Mouse (Mus musculus) embryonic facial prominence, embryonic 10.5 days (tissue): ENCODE measurements around the gene Sostdc1. TPM values are rescaled to one million over a fixed set of nuclear protein-coding genes. Genes with fewer than 3 reads are reported as not detected.
A peak's percentile ranks its signal among the peaks of the same experiment; 100 is the strongest.

Experiments used
- DNase-seq: peaks from one replicate; pipeline ENCODE4 v3.0.0-alpha.2; 2017; ENCODE audit warnings: low spot score
- H3K27ac ChIP-seq: fragments of 300-500 bp; sonication (generic); replicated peaks from 2 replicates; pipeline ENCODE4 v1.5.1; 2016; ENCODE audit warnings: mild to moderate bottlenecking
- H3K27me3 ChIP-seq: fragments of 300-500 bp; sonication (generic); replicated peaks from 2 replicates; pipeline ENCODE4 v1.6.1; 2016; ENCODE audit warnings: low read depth, mild to moderate bottlenecking; ENCODE audit not compliant: poor library complexity, severe bottlenecking
- H3K36me3 ChIP-seq: fragments of 300-500 bp; sonication (generic); replicated peaks from 2 replicates; pipeline ENCODE4 v1.6.1; 2016; ENCODE audit warnings: mild to moderate bottlenecking, moderate library complexity
- H3K4me1 ChIP-seq: fragments of 300-500 bp; sonication (generic); 2 replicates; pipeline ENCODE4 v1.6.1; 2016
- H3K4me3 ChIP-seq: fragments of 300-500 bp; sonication (generic); 2 replicates; pipeline ENCODE4 v1.5.1; 2016; ENCODE audit warnings: mild to moderate bottlenecking, moderate library complexity
- H3K9me3 ChIP-seq: fragments of 300-500 bp; sonication (generic); 2 replicates; pipeline ENCODE4 v1.6.1; 2016; ENCODE audit warnings: mild to moderate bottlenecking
- WGBS: fragments of 180-500 bp; shearing (Covaris S2); methylation state at CpG from one replicate; pipeline ENCODE4 v1.1.7; 2016; 5-methylcytosine and 5-hydroxymethylcytosine counted together
- polyA plus RNA-seq: library from polyadenylated mRNA; unstranded; fragments of >200 nt; fragmentation: Nextera tagmentation; extraction: Ambion mirVana; gene quantifications from 2 replicates; pipeline ENCODE4 v1.2.1, GENCODE M21; 2016

Sostdc1 gene
- polyA plus RNA-seq, 1 experiment from 2014 or later = 23.7 TPM

- Histone ChIP-seq H3K9me3 (no peaks in the 10 kb centered on the region), H3K4me3 (peak overlapping the region; percentile 64; the same call in 1 of the 2 replicates), H3K27ac (0 out of 2 replicates have a peak overlapping the region, but pooled peaks have one; percentile 1), H3K36me3 (no peaks in the 10 kb centered on the region), H3K4me1 (peaks cover 46% of the 10 kb centered on the region), H3K27me3 (no peaks in the 10 kb centered on the region; the same call in 1 of the 2 replicates)
- DNase-seq = no peak
- 82% methylated on average over 3 of the region's 3 CpGs for whole genome bisulfite sequencing
These were observed 2.1 kb downstream of the Sostdc1 start for GRCm38 (mm10) chr12:36316056-36316455.

GRCm38 (mm10) chr12:36317036-36317819 lies 3.3 kb downstream of the Sostdc1 start:
- Histone ChIP-seq H3K4me1 (peaks cover 46% of the 10 kb centered on the region), H3K9me3 (no peaks in the 10 kb centered on the region), H3K27ac (peak overlapping the region; percentile 87), H3K36me3 (no peaks in the 10 kb centered on the region), H3K27me3 (no peaks in the 10 kb centered on the region; the same call in 1 of the 2 replicates), H3K4me3 (peak overlapping the region; percentile 64)
- WGBS = 3% methylated on average over 30 of the region's 30 CpGs
- peak; percentile 76 for DNase-seq

GRCm38 (mm10) chr12:36317820-36318135 lies 3.8 kb downstream of the Sostdc1 start:
- no peak for DNase-seq
- Histone ChIP-seq H3K4me3 (peak overlapping the region; percentile 64), H3K36me3 (no peaks in the 10 kb centered on the region), H3K9me3 (no peaks in the 10 kb centered on the region), H3K27ac (no peak overlapping the region; the same call in 1 of the 2 replicates), H3K27me3 (no peaks in the 10 kb centered on the region; the same call in 1 of the 2 replicates), H3K4me1 (peaks cover 43% of the 10 kb centered on the region)
- WGBS = 17% methylated on average over 3 of the region's 3 CpGs

GRCm38 (mm10) chr12:36326101-36326521 lies 12.2 kb downstream of the Sostdc1 start:
- WGBS = 90% methylated on average over 4 of the region's 4 CpGs
- Histone ChIP-seq H3K4me3 (no peak overlapping the region), H3K27ac (no peak overlapping the region), H3K36me3 (no peaks in the 10 kb centered on the region), H3K9me3 (no peaks in the 10 kb centered on the region), H3K27me3 (no peaks in the 10 kb centered on the region), H3K4me1 (no peaks in the 10 kb centered on the region)
- no peak for DNase-seq

- DNase-seq = no peak
- Histone ChIP-seq H3K36me3 (no peaks in the 10 kb centered on the region), H3K4me3 (no peak overlapping the region), H3K4me1 (no peaks in the 10 kb centered on the region), H3K9me3 (no peaks in the 10 kb centered on the region), H3K27ac (no peak overlapping the region), H3K27me3 (no peaks in the 10 kb centered on the region)
- WGBS = 94% methylated on average over 1 of the region's 1 CpGs
These were observed 18.7 kb downstream of the Sostdc1 start for GRCm38 (mm10) chr12:36332676-36333075.

GRCm38 (mm10) chr12:36333837-36334281 lies 19.9 kb downstream of the Sostdc1 start:
- Histone ChIP-seq H3K9me3 (no peaks in the 10 kb centered on the region), H3K4me1 (no peaks in the 10 kb centered on the region), H3K27ac (no peak overlapping the region), H3K36me3 (no peaks in the 10 kb centered on the region), H3K27me3 (no peaks in the 10 kb centered on the region), H3K4me3 (no peak overlapping the region)
- 85% methylated on average over 9 of the region's 9 CpGs for WGBS
- no peak for DNase-seq

- Histone ChIP-seq H3K27ac (no peak overlapping the region), H3K36me3 (no peaks in the 10 kb centered on the region), H3K4me1 (no peaks in the 10 kb centered on the region), H3K27me3 (no peaks in the 10 kb centered on the region), H3K4me3 (no peak overlapping the region), H3K9me3 (no peaks in the 10 kb centered on the region)
- 43% methylated on average over 4 of the region's 4 CpGs for WGBS
- DNase-seq = no peak
These were observed 30.2 kb downstream of the Sostdc1 start for GRCm38 (mm10) chr12:36344131-36344530.

GRCm38 (mm10) chr12:36360064-36360463 lies 46.1 kb downstream of the Sostdc1 start:
- no peaks in the 10 kb centered on the region for H3K9me3 ChIP-seq
- 92% methylated on average over 3 of the region's 3 CpGs for WGBS
- H3K27me3 ChIP-seq = no peaks in the 10 kb centered on the region
- DNase-seq = no peak
- no peaks in the 10 kb centered on the region for H3K36me3 ChIP-seq
- no peak overlapping the region for H3K4me3 ChIP-seq
- no peaks in the 10 kb centered on the region for H3K4me1 ChIP-seq
- no peak overlapping the region for H3K27ac ChIP-seq

GRCm38 (mm10) chr12:36360693-36361092 lies 46.8 kb downstream of the Sostdc1 start:
- Histone ChIP-seq H3K4me3 (no peak overlapping the region), H3K36me3 (no peaks in the 10 kb centered on the region), H3K27me3 (no peaks in the 10 kb centered on the region), H3K9me3 (no peaks in the 10 kb centered on the region), H3K4me1 (no peaks in the 10 kb centered on the region), H3K27ac (no peak overlapping the region)
- 91% methylated on average over 5 of the region's 5 CpGs for WGBS
- no peak for DNase-seq

- no peak for DNase-seq
- 89% methylated on average over 4 of the region's 4 CpGs for WGBS
- Histone ChIP-seq H3K4me1 (no peaks in the 10 kb centered on the region), H3K9me3 (no peaks in the 10 kb centered on the region), H3K4me3 (no peak overlapping the region), H3K27me3 (no peaks in the 10 kb centered on the region), H3K27ac (no peak overlapping the region), H3K36me3 (no peaks in the 10 kb centered on the region)
These were observed 50.1 kb downstream of the Sostdc1 start for GRCm38 (mm10) chr12:36364013-36364412.

Other genes with a start within 250 kb of the Sostdc1 start
- 22.6 and 25.7 TPM in 2 replicates for gene Ankmy2, start 157.0 kb upstream of the Sostdc1 start, polyA plus RNA-seq
- gene Bzw2, start 156.1 kb upstream of the Sostdc1 start, polyA plus RNA-seq = 301 and 303 TPM in 2 replicates
- gene Lrrc72, start 60.7 kb upstream of the Sostdc1 start, polyA plus RNA-seq = not detected in 2 replicates
- gene Ispd, start 67.3 kb downstream of the Sostdc1 start, polyA plus RNA-seq = 7.3 and 9.1 TPM in 2 replicates
- gene D630036H23Rik, start 68.0 kb downstream of the Sostdc1 start, polyA plus RNA-seq = 0.64 and 0.68 TPM in 2 replicates